Mouse (Mus musculus): ENCODE data around the gene Olfr26.
"Not testable (repeated sequence)": the region's sequence is repeated elsewhere in the genome, so short reads cannot be mapped to it uniquely, and the experiment has no call there.

Olfr26 gene

DNA sequence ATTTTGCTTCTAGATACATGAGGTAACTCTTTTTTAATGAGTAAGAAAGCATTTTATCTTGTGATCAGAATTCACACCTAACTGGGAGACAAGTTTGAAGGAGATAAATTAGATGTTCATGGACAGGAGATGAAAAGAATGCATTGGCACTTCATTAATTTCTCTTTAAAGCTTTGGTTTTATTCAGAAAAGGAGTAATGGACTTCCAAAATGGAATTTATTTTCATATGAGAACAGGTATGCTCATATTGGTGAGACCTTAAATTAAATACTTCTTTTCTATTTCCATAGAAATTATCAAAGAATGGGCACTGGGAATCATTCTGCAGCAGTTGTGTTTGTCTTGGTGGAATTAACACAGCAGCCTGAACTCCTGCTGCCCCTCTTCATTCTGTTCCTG, at the start of gene Olfr26:
Olfr26 (plus strand) TSS at position 301 of the 400 bp plus-strand sequence.
- no peak for DNase-seq

DNA sequence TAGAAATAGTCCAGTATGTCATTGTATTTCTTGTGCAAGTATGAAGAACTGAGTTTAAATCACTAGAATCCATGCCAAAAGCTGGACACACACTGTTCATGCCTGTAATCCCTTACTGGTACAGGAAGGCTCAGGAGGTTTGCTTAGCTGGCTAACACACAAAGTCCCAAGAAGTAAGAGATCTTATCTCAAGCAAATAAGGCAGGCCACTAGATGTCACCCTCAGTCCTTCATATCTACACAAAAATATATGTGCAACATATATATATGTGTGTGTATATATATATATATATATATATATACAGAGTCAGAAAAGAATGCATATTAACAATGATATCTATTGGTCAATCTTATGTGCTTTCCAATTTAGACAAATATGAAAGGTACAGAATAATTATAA, 49.2 kb upstream of the Olfr26 start:
- DNase-seq: no peak

DNA sequence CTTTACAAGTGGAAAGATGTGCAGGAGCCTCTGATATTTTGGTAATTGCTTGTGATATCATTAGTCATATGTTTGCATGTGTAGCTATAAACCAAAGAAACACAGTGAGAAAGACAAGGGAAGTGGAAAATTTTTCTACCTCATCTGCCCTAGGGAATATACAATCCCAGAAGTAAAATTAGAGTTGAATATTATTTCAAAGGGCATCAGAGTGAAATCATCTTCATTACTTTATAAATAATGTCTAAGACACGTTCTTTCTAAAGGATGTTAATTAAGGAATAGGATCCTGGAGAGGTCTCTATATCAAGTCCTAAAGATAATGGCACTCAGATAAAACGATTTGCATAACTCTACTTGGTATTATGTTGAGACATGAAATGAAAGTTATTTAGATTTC, 40.5 kb upstream of the Olfr26 start, which contains the start of gene Olfr922:
Olfr922 (plus strand) TSS at position 301 of the 400 bp plus-strand sequence.
- DNase-seq: no peak

DNA sequence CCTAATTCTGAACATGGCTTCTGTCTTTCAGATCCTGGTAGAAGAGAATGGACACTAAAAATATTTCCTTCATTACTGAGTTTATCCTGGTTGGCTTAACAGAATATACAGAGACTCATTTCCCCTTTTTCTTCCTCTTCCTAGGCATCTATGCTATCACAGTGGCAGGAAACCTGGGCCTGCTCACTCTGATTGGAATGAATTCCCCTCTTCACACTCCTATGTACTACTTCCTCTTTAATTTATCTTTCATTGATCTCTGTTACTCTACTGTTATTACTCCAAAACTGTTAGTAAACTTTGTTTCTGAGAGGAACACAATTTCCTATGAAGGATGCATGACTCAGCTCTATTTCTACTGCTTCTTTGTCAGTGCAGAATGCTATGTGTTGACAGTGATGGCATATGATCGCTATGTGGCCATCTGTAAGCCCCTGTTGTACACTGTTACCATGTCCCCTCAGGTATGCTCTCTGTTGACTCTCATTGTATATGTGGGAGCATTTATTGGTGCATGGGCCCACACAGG, 39.3 kb upstream of the Olfr26 start:
- no peak for DNase-seq

DNA sequence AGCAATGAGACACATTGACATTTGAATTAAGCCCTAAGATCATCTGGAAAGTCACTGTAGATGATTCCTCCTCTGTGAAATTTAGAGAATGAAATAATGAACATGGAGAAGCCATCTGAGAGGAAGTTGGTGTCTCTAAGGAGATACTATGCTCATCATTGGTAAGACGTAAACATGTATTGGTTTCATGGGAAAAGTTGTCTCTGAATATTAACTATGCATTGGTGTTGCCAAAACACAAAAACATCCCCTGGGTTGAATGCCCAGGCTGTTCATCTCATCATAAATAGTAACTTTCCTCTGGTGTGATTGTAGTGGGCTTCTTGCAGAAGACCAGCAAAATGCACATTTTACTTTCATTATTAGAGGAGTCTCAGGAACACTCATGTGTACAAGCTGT, 28.6 kb upstream of the Olfr26 start, which contains the start of gene Olfr923:
Olfr923 (plus strand) TSS at position 301 of the 400 bp plus-strand sequence.
- no peak for DNase-seq

DNA sequence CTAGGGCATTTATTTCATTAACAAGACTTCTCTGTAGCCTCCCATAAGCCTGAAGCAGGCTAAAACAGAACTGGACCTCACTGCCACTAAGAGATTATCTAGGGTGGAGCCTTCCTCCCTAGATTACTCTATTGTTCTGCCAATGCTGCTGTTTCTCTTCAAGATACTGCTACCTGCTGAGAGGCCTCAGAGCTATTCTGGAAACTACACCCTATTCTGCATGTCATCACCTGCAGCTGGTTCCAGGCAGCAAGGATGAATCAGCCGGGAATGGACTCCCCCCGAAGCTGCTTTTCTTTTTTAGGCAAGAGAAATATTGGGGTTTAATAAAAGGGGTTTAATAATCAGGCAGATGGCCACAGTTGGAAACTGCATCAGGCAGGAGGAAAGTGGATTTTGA, 21.8 kb upstream of the Olfr26 start:
- DNase-seq: no peak

DNA sequence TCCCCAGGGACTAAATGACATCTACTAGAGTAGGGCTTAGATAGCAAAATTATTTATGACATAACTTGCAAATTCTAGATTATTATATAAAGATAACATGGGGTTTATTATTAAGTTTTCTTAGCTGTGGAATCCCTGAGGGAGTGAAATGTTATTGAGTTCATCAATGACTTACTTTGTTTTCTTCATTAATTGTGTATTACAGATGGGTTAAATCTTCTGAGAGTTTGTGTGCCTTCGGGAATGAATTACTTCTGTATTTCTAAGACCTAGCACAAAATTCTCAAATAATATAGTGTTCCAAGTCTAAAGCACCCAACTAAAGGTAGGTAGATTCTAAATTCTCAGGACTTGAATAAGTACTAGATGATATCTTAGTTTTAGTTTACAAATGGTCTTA, 10.7 kb upstream of the Olfr26 start, which contains the start of gene Olfr924:
Olfr924 (plus strand) TSS at position 301 of the 400 bp plus-strand sequence.
- DNase-seq: no peak

DNA sequence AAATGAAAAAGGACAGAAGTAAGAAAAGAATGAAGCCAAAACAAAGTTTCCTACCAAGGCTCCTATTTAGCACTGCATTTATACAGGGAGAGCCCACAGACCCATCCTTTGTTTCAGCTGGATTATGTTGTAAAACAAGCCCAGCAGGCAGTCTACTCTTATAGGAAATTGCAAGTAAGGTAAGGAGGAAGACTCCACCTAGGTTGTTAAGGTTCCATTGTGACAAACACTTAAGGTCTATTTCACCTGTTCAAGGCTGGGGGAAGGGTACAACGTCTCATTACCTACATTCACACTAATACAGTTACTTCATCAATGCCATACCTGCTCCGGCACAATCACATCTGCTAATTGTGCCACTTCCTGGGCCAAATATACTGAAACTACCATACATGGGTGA, 20.0 kb downstream of the Olfr26 start:
- DNase-seq: not testable (repeated sequence)

DNA sequence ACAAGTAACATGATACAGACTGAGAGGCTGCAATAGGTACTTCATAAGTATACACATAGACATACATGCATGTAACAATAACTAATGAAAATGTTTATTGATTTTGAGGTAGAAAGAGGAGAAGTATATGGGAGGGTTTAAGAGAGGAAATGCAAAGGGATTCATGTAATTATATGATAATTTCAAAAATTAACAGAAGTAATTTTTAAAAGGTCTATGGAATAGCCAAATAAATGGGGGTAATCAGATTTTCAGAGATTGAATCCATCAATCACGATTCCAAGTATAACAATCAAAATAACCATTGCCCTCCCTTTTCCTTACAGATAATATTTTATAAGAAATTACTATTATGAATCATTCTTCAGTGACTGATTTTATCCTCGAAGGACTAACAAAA, 22.0 kb downstream of the Olfr26 start, which contains the start of gene Olfr926:
Olfr926 (plus strand) TSS at position 301 of the 400 bp plus-strand sequence.
- no peak for DNase-seq

All from thymus, postnatal 36 days (tissue).